Mouse (Mus musculus) hindbrain, embryonic 15.5 days (tissue): ENCODE measurements around the gene Erich3. TPM values are rescaled to one million over a fixed set of nuclear protein-coding genes. Genes with fewer than 3 reads are reported as not detected.

ENCODE experiments used
- ATAC-seq: fragments of 200-750 bp; cut with Nextera tagmentation; 2 replicates; pipeline ENCODE4 v1.8.0; 2017; ENCODE audit warnings: low read depth, moderate number of reproducible peaks, moderate TSS enrichment; ENCODE audit not compliant: low FRiP score
- H3K27ac ChIP-seq: fragments of 300-500 bp; sonication (generic); replicated peaks from 2 replicates; pipeline ENCODE4 v1.5.1; 2015; ENCODE audit warnings: mild to moderate bottlenecking, inconsistent platforms
- H3K27me3 ChIP-seq: fragments of 300-500 bp; sonication (generic); 2 replicates; pipeline ENCODE4 v1.6.1; 2015; ENCODE audit warnings: control low read depth, inconsistent platforms
- H3K36me3 ChIP-seq: fragments of 300-500 bp; sonication (generic); 2 replicates; pipeline ENCODE4 v1.6.1; 2015; ENCODE audit warnings: control low read depth, inconsistent platforms
- H3K4me1 ChIP-seq: fragments of 300-500 bp; sonication (generic); replicated peaks from 2 replicates; pipeline ENCODE4 v1.6.1; 2015; ENCODE audit warnings: control low read depth, inconsistent platforms
- H3K4me2 ChIP-seq: fragments of 300-500 bp; sonication (generic); 2 replicates; pipeline ENCODE4 v1.6.1; 2015; ENCODE audit warnings: moderate library complexity, mild to moderate bottlenecking, inconsistent platforms
- H3K4me3 ChIP-seq: fragments of 300-500 bp; sonication (generic); 2 replicates; pipeline ENCODE4 v1.5.1; 2015; ENCODE audit warnings: mild to moderate bottlenecking, inconsistent platforms
- H3K9ac ChIP-seq: fragments of 300-500 bp; sonication (generic); 2 replicates; pipeline ENCODE4 v1.6.1; 2015; ENCODE audit warnings: inconsistent platforms
- H3K9me3 ChIP-seq: fragments of 300-500 bp; sonication (generic); 2 replicates; pipeline ENCODE4 v1.6.1; 2016; ENCODE audit warnings: control low read depth, inconsistent platforms
- WGBS: fragments of 180-500 bp; shearing (Covaris S2); methylation state at CpG from one replicate; pipeline ENCODE4 v1.1.7; 2015; 5-methylcytosine and 5-hydroxymethylcytosine counted together
- polyA plus RNA-seq: library from polyadenylated mRNA; unstranded; fragments of >200 nt; fragmentation: Nextera tagmentation; extraction: Ambion mirVana; gene quantifications from 2 replicates; pipeline ENCODE4 v1.2.1, GENCODE M21; 2015

Gene Erich3
- polyA plus RNA-seq, 1 experiment from 2014 or later = 2.2 TPM

DNA sequence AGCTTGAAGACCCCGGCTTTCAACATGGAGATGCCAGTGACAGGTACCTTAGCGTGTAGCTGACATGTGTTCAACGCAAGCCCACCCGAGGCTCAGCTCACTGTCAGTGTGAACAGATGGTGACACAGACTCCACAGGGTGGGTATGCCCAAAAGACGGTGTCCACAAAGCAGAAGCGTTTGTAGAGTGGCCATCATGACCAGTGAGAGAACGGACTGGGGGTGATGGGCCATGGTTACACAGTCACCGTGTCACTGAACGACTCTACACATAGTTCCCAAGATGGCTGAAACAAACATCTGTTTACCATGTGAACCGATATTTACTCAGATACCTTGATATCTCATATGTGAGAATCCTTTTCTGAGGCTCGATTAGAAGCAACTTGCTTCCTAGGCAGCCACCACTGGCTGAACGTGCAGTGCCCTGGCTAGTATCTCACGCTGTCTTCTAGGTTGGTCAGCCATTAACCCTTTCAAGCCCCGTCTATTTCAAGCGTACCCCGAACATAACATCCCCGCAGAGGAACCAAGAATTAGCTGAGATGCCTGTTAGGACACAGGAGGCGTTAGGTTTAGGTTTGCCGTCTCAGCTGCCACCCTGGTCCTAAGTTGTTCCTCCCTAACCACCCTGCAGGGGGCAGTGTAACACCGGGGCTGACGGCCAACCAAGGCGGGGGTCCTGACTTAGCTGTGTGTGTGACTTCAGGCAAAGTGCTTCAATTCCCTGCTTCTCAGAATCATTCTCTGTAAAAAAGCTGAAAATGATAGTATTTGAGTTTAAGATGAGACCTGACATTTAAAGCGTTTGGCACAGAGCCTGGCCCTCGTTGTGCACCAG is 10.9 kb upstream of the Erich3 start:
- Histone ChIP-seq H3K4me1 (peaks cover 14% of the 10 kb centered on the region; the same call in 1 of the 2 replicates), H3K36me3 (no peaks in the 10 kb centered on the region), H3K4me3 (no peak overlapping the region), H3K27ac (peak overlapping the region; percentile 7; the same call in 1 of the 2 replicates), H3K9me3 (no peaks in the 10 kb centered on the region), H3K9ac (no peak overlapping the region), H3K4me2 (peak overlapping the region; percentile 18; the same call in 1 of the 2 replicates), H3K27me3 (peaks cover 4% of the 10 kb centered on the region; the same call in 1 of the 2 replicates)
- ATAC-seq = peak; percentile 81
- 43% methylated on average over 24 of the region's 24 CpGs for WGBS

DNA sequence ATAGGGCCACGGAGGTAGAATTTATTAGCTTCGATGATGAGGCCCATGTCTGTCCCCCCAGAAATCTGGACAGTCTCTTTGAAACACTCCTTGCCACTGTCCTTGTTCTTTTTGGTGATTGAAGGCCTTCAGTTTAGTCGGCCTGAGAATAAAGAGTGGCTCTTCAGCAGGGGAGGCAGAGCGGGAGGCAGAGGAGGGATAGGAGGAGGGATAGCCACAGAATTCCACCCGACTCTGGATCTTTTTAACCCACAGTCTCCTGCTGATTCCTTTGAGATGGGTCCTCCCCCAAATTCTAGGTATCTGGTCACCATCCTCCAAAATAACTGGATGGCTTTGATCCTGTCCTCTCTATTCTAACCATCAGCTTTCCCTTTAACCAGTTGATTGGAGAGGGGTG is 10.2 kb upstream of the Erich3 start:
- Histone ChIP-seq H3K27me3 (peaks cover 4% of the 10 kb centered on the region; the same call in 1 of the 2 replicates), H3K4me2 (no peak overlapping the region), H3K4me3 (no peak overlapping the region), H3K9ac (no peak overlapping the region), H3K9me3 (no peaks in the 10 kb centered on the region), H3K4me1 (peaks cover 14% of the 10 kb centered on the region; the same call in 1 of the 2 replicates), H3K36me3 (no peaks in the 10 kb centered on the region), H3K27ac (peak overlapping the region; percentile 7)
- no peak for ATAC-seq
- WGBS = 35% methylated on average over 5 of the region's 5 CpGs

DNA sequence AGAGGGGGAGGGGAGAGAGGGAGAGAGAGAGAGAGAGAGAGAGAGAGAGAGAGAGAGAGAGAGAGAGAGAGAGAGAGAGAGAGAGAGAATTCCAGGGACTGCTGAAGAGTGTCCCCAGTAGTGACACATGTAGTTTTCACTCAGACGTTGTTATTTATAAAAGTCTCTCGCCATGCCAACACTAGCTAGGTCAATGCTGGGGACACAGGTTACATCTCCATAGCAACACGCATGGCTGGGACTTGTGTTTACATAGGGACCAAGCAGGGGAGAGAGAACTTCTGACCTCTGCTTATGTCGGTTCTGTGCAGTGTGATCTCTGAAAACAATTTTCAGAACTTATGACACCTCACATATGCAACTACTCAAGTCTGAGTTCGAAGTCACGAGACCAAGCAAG is 9.4 kb upstream of the Erich3 start:
- no peak for ATAC-seq
- Histone ChIP-seq H3K27me3 (peaks cover 4% of the 10 kb centered on the region; the same call in 1 of the 2 replicates), H3K4me1 (peaks cover 14% of the 10 kb centered on the region; the same call in 1 of the 2 replicates), H3K9me3 (no peaks in the 10 kb centered on the region), H3K9ac (no peak overlapping the region), H3K36me3 (no peaks in the 10 kb centered on the region), H3K27ac (no peak overlapping the region), H3K4me2 (no peak overlapping the region), H3K4me3 (no peak overlapping the region)
- WGBS = 61% methylated on average over 6 of the region's 6 CpGs

DNA sequence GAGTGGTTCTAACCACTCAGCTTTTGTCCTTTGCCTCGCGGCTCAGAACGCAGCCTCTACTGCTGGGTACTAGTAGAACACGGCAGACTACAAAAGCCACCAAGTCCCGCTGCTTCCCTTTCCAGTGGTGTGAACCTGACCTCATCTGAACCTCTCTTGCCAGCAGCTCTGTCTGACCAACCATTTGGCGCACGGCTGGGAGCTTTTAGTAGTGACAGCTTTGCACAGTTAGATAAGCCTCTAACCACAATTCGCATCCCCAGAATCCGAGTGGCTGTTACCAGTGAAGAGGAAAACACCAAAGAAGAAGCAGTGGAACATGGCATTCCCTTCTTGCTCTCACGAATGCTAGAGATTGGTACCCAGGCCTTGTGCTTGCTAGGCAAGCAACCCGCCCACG is 8.8 kb upstream of the Erich3 start:
- no peak overlapping the region for H3K27ac ChIP-seq
- no peak overlapping the region for H3K4me3 ChIP-seq
- no peak overlapping the region for H3K4me2 ChIP-seq
- H3K9me3 ChIP-seq = no peaks in the 10 kb centered on the region
- peaks cover 4% of the 10 kb centered on the region; the same call in 1 of the 2 replicates for H3K27me3 ChIP-seq
- WGBS = 78% methylated on average over 12 of the region's 12 CpGs
- no peaks in the 10 kb centered on the region for H3K36me3 ChIP-seq
- no peak for ATAC-seq
- peaks cover 10% of the 10 kb centered on the region; the same call in 1 of the 2 replicates for H3K4me1 ChIP-seq
- H3K9ac ChIP-seq = no peak overlapping the region

DNA sequence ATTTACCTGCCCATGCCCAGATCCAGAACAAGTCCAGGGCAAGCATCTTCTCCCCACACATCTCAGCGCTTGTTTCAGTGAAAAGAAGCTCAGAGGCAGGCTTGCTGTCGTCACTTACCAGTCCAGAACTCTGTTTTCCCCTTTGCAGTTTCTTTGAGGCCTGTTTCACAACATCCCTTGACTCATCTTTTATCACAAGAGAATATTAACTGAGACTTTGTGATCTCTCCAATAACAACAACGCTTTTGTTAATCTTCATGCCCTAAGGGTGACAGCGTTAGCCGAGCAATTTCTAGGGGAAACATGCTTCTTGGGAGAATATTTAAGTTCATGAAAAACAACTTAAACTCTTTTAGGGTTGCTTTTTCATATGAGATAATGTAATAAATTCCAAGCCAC is 7.9 kb upstream of the Erich3 start:
- no peak overlapping the region for H3K4me3 ChIP-seq
- no peak overlapping the region for H3K9ac ChIP-seq
- ATAC-seq = no peak
- WGBS = 87% methylated on average over 5 of the region's 5 CpGs
- no peak overlapping the region for H3K4me2 ChIP-seq
- H3K9me3 ChIP-seq = no peaks in the 10 kb centered on the region
- H3K4me1 ChIP-seq = peaks cover 9% of the 10 kb centered on the region; the same call in 1 of the 2 replicates
- no peaks in the 10 kb centered on the region for H3K36me3 ChIP-seq
- no peak overlapping the region for H3K27ac ChIP-seq
- peaks cover 4% of the 10 kb centered on the region; the same call in 1 of the 2 replicates for H3K27me3 ChIP-seq

DNA sequence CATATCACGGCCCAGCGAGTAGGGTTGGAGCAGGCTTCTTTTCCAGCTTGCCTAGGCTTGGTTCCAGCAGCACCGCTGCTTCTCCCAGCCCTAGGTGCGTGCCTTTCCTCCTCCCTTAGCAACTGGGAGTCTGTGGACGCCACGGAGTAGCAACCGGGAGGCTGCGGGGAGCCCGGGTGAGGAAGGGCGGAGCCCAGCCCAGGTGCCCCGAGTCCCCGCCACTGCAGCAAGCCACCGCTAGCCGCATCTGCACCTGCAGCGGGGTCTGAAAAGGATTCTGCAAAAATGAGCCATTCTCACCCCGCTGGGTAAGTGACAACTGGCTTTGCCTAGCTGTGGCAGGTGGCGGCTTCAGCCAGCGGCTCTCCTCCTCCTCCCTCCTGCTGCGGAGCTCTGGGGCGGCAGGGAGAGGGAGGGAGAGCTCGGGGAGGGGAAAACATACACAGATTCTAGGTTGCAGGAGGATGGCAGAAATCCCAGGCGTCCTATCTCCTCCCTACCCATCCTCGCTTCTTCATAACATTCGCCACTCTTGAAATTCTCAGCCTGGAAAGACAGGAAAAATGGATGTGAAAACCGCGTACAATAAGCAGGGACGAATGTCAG is 420 bp downstream of the Erich3 start:
- 2% methylated on average over 25 of the region's 27 CpGs for WGBS
- Histone ChIP-seq H3K9me3 (no peaks in the 10 kb centered on the region), H3K4me1 (peaks cover 26% of the 10 kb centered on the region), H3K4me2 (peak overlapping the region; percentile 77), H3K9ac (peak overlapping the region; percentile 56), H3K4me3 (peak overlapping the region; percentile 44), H3K27me3 (no peaks in the 10 kb centered on the region), H3K36me3 (no peaks in the 10 kb centered on the region), H3K27ac (peak overlapping the region; percentile 90)
- ATAC-seq = peak; percentile 87

DNA sequence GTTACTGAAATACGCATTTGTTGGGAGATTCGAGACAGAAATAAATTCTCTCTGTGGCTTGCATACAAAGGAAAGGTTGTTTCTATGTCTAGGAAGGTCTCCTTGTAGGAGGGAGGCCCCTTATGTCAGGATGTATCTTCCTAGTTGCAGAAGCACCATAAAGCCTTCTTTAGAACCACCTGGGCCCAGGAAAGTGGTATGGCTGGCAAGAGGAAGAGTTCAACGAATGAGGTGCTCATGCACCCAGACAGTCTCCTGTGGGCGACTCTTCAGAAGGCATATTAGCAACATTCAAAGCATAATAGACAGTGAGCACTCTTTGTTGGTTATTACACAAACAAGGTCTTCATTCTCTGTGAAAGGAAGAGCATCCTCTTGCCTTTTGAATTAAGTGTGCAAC is 977 bp downstream of the Erich3 start:
- WGBS = 32% methylated on average over 4 of the region's 4 CpGs
- ATAC-seq = no peak
- H3K4me2 ChIP-seq = peak overlapping the region; percentile 77
- no peaks in the 10 kb centered on the region for H3K27me3 ChIP-seq
- no peak overlapping the region for H3K9ac ChIP-seq
- peaks cover 26% of the 10 kb centered on the region for H3K4me1 ChIP-seq
- H3K36me3 ChIP-seq = no peaks in the 10 kb centered on the region
- H3K4me3 ChIP-seq = peak overlapping the region; percentile 44
- peak overlapping the region; percentile 90 for H3K27ac ChIP-seq
- no peaks in the 10 kb centered on the region for H3K9me3 ChIP-seq

DNA sequence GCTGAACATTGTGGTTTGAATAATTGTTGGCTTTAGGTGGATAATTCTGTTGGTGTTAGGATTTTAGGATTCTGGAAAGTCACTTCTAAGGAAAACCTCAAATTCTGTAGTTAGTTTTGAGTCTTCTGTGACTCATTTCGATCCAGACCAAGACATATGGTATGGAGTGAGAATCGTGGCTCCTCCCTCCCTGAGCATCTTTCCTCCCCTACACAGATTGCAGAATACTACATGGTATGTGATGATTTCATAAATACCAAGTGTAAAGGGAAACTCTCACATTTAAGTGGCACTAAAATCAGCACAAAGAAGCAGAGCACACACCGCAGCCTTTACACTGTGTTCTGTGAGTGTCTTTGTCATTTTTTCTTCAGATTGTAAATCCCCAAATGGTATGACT is 4.8 kb downstream of the Erich3 start:
- Histone ChIP-seq H3K4me2 (no peak overlapping the region), H3K27ac (no peak overlapping the region), H3K36me3 (no peaks in the 10 kb centered on the region), H3K4me3 (no peak overlapping the region), H3K4me1 (peaks cover 17% of the 10 kb centered on the region), H3K9ac (no peak overlapping the region), H3K9me3 (no peaks in the 10 kb centered on the region), H3K27me3 (no peaks in the 10 kb centered on the region)
- WGBS = 87% methylated on average over 3 of the region's 3 CpGs
- ATAC-seq = no peak

DNA sequence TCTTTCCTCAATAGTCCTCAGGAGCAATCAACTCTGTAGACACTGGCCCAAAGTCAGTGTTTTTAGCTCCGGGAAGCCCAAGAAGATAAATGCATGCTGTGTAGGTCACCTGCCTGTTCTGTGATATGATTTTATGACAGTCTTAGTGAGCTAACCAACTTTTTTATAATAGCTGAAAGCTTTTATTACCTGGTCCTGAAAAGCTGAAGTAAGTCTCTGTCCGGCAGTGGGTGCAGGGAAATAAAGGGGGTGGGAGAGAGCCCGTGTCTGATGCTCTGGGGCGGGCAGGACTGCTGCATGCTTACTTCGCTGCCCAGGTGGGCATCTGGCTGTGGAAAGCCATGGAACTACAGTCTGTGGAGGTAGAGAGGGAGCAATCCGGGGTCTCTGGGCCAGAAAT is 6.9 kb downstream of the Erich3 start:
- H3K27me3 ChIP-seq = no peaks in the 10 kb centered on the region
- no peak for ATAC-seq
- no peak overlapping the region for H3K9ac ChIP-seq
- H3K27ac ChIP-seq = no peak overlapping the region
- H3K4me2 ChIP-seq = no peak overlapping the region
- no peaks in the 10 kb centered on the region for H3K4me1 ChIP-seq
- no peaks in the 10 kb centered on the region for H3K36me3 ChIP-seq
- 94% methylated on average over 6 of the region's 6 CpGs for WGBS
- no peaks in the 10 kb centered on the region for H3K9me3 ChIP-seq
- H3K4me3 ChIP-seq = no peak overlapping the region

DNA sequence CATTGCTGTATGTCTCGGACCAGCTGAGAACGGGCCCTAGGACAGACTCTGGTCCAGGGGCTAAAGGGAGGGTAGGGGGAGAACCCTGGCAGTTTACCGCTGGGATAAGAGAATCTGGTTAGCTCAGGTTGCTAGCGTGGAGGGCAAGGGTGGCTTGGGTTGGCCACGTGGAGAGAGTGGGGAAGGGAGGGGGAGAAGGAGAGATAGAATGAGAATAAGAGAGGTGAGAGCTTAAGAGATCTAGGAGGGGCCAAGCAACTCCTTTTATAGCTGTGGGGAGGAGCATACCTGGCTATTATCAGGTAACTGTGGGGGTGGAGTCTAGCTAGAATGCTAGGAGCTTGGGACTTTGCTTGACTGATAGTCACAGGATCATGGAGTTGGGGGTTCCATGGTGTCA is 7.4 kb downstream of the Erich3 start:
- WGBS = 80% methylated on average over 5 of the region's 5 CpGs
- Histone ChIP-seq H3K4me1 (no peaks in the 10 kb centered on the region), H3K4me3 (no peak overlapping the region), H3K27me3 (no peaks in the 10 kb centered on the region), H3K4me2 (no peak overlapping the region), H3K9me3 (no peaks in the 10 kb centered on the region), H3K36me3 (no peaks in the 10 kb centered on the region), H3K27ac (no peak overlapping the region), H3K9ac (no peak overlapping the region)
- peak; percentile 45; the same call in 1 of the 2 replicates for ATAC-seq

DNA sequence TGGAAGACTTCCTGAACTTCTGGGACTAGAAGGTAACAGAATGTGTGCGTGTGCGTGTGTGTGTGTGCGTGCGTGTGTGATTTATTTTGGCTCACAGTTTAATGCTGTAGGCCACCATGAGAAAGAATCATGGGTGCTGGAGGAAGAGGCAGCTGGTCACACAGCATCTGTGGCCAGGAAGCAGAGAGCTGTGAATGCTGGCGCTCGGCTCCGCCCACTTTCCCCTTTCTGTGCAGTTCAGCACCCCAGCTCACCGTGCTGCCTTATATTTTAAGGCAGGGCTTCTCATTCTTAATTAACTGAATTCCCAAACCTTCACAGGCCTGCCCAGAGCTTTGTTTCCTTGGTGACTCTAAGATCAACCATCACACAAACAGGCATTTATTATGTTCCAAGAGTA is 9.7 kb downstream of the Erich3 start:
- Histone ChIP-seq H3K4me2 (no peak overlapping the region), H3K9me3 (no peaks in the 10 kb centered on the region), H3K27me3 (no peaks in the 10 kb centered on the region), H3K4me3 (no peak overlapping the region), H3K36me3 (no peaks in the 10 kb centered on the region), H3K27ac (no peak overlapping the region), H3K9ac (no peak overlapping the region), H3K4me1 (no peaks in the 10 kb centered on the region)
- ATAC-seq = no peak
- 61% methylated on average over 8 of the region's 8 CpGs for WGBS

DNA sequence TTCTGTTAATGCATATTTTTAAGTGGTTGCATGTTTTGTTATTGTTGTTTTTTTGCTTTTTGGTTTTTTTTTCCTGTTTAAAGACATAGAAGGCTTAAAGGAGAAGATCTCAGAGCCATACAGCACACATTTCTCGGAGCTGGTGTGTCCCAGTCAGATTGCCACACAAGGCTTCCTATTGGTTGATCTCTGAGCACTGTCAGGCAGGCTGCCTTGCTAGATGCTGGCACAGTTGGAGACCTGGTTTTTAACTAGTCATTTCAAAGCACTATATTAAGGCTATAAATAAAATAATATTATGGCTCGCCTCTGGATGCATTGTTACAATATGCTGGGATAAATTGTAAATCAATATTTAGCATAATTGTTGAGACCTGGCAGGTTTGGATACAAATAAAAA is 18.9 kb downstream of the Erich3 start:
- Histone ChIP-seq H3K27me3 (no peaks in the 10 kb centered on the region), H3K27ac (no peak overlapping the region), H3K4me3 (no peak overlapping the region), H3K9me3 (no peaks in the 10 kb centered on the region), H3K4me1 (no peaks in the 10 kb centered on the region), H3K4me2 (no peak overlapping the region), H3K36me3 (no peaks in the 10 kb centered on the region), H3K9ac (no peak overlapping the region)
- WGBS = 62% methylated on average over 2 of the region's 2 CpGs
- no peak for ATAC-seq
